Mouse (Mus musculus) liver, embryonic 14.5 days (tissue): ENCODE measurements around the gene Gm40460.

Experiments used
- CTCF ChIP-seq: IDR thresholded peaks from 2 replicates; pipeline ENCODE4 v1.5.1; 2016; ENCODE audit warnings: antibody characterized with exemption, low read depth, control low read depth
- EP300 ChIP-seq: IDR thresholded peaks from 2 replicates; pipeline ENCODE4 v1.6.1; 2016; ENCODE audit warnings: antibody characterized with exemption, low read depth

DNA sequence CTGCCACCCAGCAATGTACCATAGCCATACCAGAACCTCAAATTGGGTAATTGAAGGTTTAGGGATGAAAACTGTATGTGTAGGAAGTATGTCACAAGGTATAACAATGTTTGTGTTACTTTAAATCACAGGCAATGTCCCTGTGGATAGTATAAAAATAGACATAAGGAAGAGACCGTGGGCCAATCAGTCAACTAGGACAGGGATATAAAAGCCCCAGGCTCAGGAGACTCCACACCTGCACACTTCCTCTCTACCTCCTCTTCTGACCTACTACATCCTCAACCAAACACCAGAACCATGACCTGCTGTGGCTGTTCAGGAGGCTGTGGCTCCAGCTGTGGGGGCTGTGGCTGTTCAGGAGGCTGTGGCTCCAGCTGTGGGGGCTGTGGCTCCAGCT is 29.3 kb downstream of the Gm40460 start, which contains the start of gene Gm7579:
- TF ChIP-seq CTCF: no peak
- TF ChIP-seq EP300: no peak
